Mouse (Mus musculus) gastrocnemius, adult 2 months (tissue): ENCODE data around the gene BC067074. TPM values are rescaled to one million over a fixed set of nuclear protein-coding genes. Genes with fewer than 3 reads are reported as not detected.
A peak's percentile ranks its signal among the peaks of the same experiment; 100 is the strongest.

Experiments
- DNase-seq: peaks from one replicate; pipeline ENCODE4 v3.0.0; 2022
- H3K27ac ChIP-seq: fragments of 200-600 bp; 2 replicates; pipeline ENCODE4 v1.8.1; 2022; ENCODE audit warnings: mild to moderate bottlenecking
- H3K4me3 ChIP-seq: fragments of 200-600 bp; 2 replicates; pipeline ENCODE4 v1.8.1; 2022; ENCODE audit warnings: mild to moderate bottlenecking, moderate library complexity
- CTCF ChIP-seq: fragments of 200-600 bp; IDR thresholded peaks from 2 replicates; pipeline ENCODE4 v1.8.1; 2022; ENCODE audit warnings: antibody characterized with exemption, mild to moderate bottlenecking, moderate library complexity
- intact Hi-C: fragments of 180-260 bp; cut with DNase I; formaldehyde crosslinking; loops from one replicate; pipeline ENCODE4 v1.15.1; 2025
- total RNA-seq, 2 experiments: library from RNA; stranded (reverse); gene quantifications; 2 replicates each; pipeline ENCODE4 v1.2.3; 2021

The BC067074 gene
- total RNA-seq, 2 experiments from 2014 or later: 0.61 to 1.9 TPM

GRCm38 (mm10) chr13:113333931-113334330 is 41.0 kb downstream of the BC067074 start:
- TF ChIP-seq CTCF: no peak
- no peak overlapping the region for H3K4me3 ChIP-seq
- no peak for DNase-seq
- intact Hi-C loops: no loop called here
- H3K27ac ChIP-seq: no peak overlapping the region

- no peak overlapping the region for H3K4me3 ChIP-seq
- DNase-seq: no peak
- no peak overlapping the region for H3K27ac ChIP-seq
- intact Hi-C loops: no loop called here
- TF ChIP-seq CTCF: no peak
These were observed 41.8 kb downstream of the BC067074 start for GRCm38 (mm10) chr13:113334773-113335172.

GRCm38 (mm10) chr13:113337223-113337858 is 44.4 kb downstream of the BC067074 start:
- peak; percentile 53 for DNase-seq
- peak; percentile 63 for TF ChIP-seq CTCF
- intact Hi-C loops: loop anchor here (2.0 kb wide), 1 partner anchor 281 kb away; the partner anchor contains the start of gene Snx18
- peak overlapping the region; percentile 46 for H3K27ac ChIP-seq
- H3K4me3 ChIP-seq: no peak overlapping the region

GRCm38 (mm10) chr13:113340644-113341043 is 47.7 kb downstream of the BC067074 start:
- no peak for DNase-seq
- TF ChIP-seq CTCF: no peak
- intact Hi-C loops: no loop called here
- H3K27ac ChIP-seq: no peak overlapping the region
- H3K4me3 ChIP-seq: no peak overlapping the region

- no peak overlapping the region for H3K27ac ChIP-seq
- DNase-seq: no peak
- no peak overlapping the region for H3K4me3 ChIP-seq
- intact Hi-C loops: no loop called here
- TF ChIP-seq CTCF: no peak
These were observed 48.2 kb downstream of the BC067074 start for GRCm38 (mm10) chr13:113341161-113341560.

- intact Hi-C loops: no loop called here
- H3K27ac ChIP-seq: peak overlapping the region; percentile 38
- peak; percentile 30 for DNase-seq
- H3K4me3 ChIP-seq: no peak overlapping the region
- TF ChIP-seq CTCF: no peak
These were observed 49.5 kb downstream of the BC067074 start for GRCm38 (mm10) chr13:113342355-113342919.

- intact Hi-C loops: loop anchor here (10.0 kb wide), 1 partner anchor 144 kb away; no protein-coding TSS in a partner anchor
- no peak overlapping the region for H3K27ac ChIP-seq
These were observed 57.9 kb downstream of the BC067074 start for GRCm38 (mm10) chr13:113350743-113351430.

GRCm38 (mm10) chr13:113353546-113353945 is 60.6 kb downstream of the BC067074 start:
- intact Hi-C loops: loop anchor here (10.0 kb wide), 1 partner anchor 141 kb away; no protein-coding TSS in a partner anchor
- Histone ChIP-seq H3K27ac (no peak overlapping the region), H3K4me3 (no peak overlapping the region)
- no peak for TF ChIP-seq CTCF
- no peak for DNase-seq

More at GRCm38 (mm10) chr13:113350743-113351430, 57.9 kb downstream of the BC067074 start:
- H3K4me3 ChIP-seq: no peak overlapping the region
- TF ChIP-seq CTCF: no peak
- no peak for DNase-seq

- no peak for TF ChIP-seq CTCF
- intact Hi-C loops: loop anchor here (10.0 kb wide), 1 partner anchor 141 kb away; no protein-coding TSS in a partner anchor
- no peak overlapping the region for H3K4me3 ChIP-seq
- DNase-seq: no peak
- no peak overlapping the region for H3K27ac ChIP-seq
These were observed 61.0 kb downstream of the BC067074 start for GRCm38 (mm10) chr13:113353955-113354354.

- intact Hi-C loops: loop anchor here (10.0 kb wide), 1 partner anchor 140 kb away; no protein-coding TSS in a partner anchor
These were observed 62.1 kb downstream of the BC067074 start for GRCm38 (mm10) chr13:113355022-113355421.

GRCm38 (mm10) chr13:113357438-113358144 is 64.6 kb downstream of the BC067074 start:
- Histone ChIP-seq H3K4me3 (no peak overlapping the region), H3K27ac (no peak overlapping the region)
- intact Hi-C loops: loop anchor here (10.0 kb wide), 1 partner anchor 137 kb away; no protein-coding TSS in a partner anchor
- DNase-seq: no peak
- no peak for TF ChIP-seq CTCF

More at GRCm38 (mm10) chr13:113355022-113355421, 62.1 kb downstream of the BC067074 start:
- no peak for TF ChIP-seq CTCF
- peak; percentile 67 for DNase-seq
- peak overlapping the region; percentile 40; the same call in 1 of the 2 replicates for H3K27ac ChIP-seq
- H3K4me3 ChIP-seq: no peak overlapping the region

- H3K4me3 ChIP-seq: no peak overlapping the region
- TF ChIP-seq CTCF: no peak
- intact Hi-C loops: loop anchor here (10.0 kb wide), 1 partner anchor 135 kb away; no protein-coding TSS in a partner anchor
- DNase-seq: no peak
- H3K27ac ChIP-seq: no peak overlapping the region
These were observed 66.7 kb downstream of the BC067074 start for GRCm38 (mm10) chr13:113359676-113360075.
